Mouse (Mus musculus): Measurements from ENCODE around the gene Piwil4. TPM values are rescaled to one million over a fixed set of nuclear protein-coding genes. Genes with fewer than 3 reads are reported as not detected.
A peak's percentile ranks its signal among the peaks of the same experiment; 100 is the strongest.

Gene Piwil4
- under 1 TPM; 0.21 to 0.45 (median 0.28) TPM for polyA plus RNA-seq (2017; shearing (Covaris generic))

DNA sequence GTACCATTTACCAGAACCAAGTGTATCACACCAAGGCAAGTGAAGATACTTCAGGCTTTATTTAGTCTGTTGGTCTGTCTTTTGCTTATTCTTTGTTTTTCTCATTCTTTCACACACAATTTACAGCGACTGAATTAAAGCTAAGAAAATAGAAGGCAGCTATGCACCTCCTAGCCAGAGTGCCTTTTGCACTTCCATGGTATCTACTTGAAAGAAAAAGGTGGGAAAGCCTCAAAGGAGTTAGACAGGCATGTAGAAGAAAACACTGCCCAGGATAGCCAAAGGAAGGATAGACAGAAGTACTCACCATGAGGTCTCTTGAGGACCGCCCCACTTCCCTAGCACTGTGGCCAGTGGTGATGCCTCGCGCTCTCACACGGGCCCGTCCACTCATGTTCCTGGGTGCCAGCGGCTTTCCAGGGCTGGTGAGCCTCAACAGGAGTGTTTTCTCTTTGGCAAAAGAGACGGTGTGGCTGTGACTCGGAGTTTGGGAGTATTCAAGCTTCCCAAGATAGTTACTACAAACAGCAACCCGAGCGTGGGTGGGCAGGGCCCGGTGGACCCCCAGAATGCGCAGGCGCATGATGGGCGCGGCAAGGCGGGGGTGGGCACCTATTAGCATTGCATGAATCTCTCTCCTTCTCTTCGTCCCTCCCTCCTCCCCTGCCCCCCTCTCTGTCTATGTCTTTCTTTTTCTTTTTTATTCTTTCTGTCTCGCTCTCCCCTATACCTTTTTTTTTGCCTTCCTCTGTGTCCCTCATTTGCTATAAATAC, at the start of gene Piwil4:
Piwil4 (minus strand) TSS at position 583 of the 774 bp plus-strand sequence.
- ATAC-seq = no peak

DNA sequence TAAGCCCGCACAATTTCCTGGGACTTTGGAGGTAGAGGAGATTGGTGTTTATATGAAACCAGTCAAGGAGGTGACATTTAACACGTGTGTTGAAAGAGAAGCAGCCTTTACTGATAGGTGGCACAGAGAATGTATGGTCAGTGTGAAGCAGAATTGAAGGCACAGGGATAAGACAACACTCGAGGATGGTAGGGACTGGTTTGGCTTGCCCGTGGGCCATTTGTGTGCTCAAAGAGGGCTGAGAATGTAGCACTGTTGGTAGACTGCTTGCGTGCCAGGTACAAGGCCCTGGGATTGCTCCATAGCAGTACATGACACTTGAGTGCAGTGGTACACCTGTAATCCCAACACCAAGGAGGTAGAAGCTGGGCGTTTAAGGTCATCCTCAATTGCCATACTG, 46.8 kb upstream of the Piwil4 start:
- no peak for ATAC-seq

DNA sequence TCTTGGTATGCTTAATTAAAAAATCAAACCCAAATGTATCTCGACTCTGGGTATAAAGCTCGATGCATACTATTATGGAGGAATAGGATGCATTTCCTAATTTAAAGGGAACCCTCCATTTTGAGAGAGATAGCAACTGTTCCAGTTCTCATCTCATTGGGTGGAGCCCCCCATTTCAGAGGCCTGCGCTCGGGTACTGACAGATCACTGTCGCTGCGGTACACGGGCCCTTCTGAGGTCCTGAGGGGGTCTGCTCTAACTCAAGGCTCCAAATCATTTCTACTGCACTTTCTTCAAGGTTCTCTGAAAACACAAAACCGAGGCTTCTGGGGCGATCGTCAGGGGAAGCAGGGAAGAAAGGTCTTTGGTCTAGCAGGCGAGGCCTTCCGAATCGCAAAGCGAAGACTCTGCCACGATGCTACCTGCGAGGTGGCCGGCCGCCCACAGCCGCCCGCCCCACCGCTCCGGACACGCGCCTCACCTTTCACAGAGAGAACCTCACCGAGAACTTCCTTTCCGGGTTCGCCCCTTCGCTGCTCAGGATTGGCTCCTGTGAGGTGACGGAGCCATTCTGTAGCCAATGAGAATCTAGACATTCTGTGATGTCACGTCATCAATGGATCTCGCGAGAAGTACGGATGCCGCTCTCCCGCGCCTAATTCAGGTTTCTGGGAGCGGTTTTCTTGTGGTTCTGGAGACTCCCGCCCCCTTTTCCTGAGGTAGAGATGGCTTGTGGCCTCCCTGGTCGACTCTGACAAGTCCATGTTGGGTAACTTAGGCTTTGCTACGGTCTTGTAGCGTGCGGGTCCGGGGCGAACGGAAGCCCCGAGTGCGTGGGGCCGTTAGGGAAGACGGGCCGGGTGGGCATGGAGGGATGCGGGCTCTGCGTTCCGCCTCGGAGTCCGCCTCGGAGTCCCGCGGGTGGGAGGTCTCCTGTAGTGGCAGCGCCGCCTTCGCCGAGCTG, 43.8 kb upstream of the Piwil4 start, which contains the start of the genes Mre11a and Ankrd49:
Mre11a (plus strand) TSS at position 616 of the 964 bp plus-strand sequence.
Ankrd49 (minus strand) TSS at position 818 of the 964 bp plus-strand sequence.
- ATAC-seq = peak; percentile 99

DNA sequence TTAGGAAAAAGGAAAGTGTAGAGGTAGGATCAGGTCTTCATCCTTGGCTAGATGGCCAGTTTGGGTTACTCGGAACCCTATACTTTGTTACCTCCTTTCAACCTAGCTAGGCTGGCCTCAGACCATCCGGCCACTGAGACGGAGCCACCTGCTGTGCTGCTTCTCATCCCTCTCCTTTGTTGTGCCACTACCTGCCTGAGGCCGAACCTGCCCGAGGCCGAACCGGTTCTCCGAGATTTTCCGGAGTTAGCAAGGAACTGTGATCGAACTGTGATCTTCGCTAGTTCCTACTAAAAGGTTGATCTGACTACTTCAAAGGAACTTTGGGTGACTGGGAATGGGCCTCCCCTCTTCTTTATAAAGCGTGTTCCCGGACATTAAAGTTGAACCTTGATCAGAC, 37.8 kb upstream of the Piwil4 start:
- ATAC-seq = no peak

DNA sequence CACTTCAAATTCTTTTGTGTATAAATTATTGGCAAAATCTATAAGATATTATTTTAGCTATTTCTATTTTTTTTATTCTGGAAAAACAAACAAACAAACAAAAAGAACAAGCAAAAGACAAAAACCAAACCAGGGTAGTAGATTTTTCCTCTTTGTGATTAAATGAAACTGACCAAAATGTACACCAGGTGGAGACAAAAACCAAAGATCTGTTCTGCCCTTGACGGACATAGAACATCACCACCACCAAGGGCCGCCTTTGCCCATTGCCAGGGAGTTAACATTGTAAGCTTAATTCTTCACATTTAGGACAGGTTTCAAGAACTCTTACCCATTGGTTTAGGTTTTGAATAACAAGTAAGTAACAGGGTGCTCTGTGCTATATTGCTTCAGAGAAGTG, 33.3 kb upstream of the Piwil4 start:
- no peak for ATAC-seq

DNA sequence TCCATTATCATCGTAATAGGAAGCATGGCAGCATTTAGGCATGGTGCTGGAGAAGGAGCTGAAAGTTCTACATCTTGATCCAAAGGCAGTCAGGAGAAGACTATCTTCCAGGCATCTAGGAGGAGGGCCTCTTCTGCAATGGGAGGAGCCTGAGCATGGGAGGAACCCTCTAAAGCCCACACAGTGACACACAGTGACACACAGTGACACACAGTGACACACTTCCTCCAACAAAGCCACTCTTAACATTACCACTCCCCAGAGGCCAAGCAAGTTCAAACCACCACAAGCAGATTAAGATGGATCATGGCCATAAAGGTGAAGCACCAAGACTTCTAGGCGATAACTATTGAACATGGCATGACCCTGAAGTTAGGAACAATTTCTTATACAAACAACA, 31.5 kb upstream of the Piwil4 start:
- no peak for ATAC-seq

DNA sequence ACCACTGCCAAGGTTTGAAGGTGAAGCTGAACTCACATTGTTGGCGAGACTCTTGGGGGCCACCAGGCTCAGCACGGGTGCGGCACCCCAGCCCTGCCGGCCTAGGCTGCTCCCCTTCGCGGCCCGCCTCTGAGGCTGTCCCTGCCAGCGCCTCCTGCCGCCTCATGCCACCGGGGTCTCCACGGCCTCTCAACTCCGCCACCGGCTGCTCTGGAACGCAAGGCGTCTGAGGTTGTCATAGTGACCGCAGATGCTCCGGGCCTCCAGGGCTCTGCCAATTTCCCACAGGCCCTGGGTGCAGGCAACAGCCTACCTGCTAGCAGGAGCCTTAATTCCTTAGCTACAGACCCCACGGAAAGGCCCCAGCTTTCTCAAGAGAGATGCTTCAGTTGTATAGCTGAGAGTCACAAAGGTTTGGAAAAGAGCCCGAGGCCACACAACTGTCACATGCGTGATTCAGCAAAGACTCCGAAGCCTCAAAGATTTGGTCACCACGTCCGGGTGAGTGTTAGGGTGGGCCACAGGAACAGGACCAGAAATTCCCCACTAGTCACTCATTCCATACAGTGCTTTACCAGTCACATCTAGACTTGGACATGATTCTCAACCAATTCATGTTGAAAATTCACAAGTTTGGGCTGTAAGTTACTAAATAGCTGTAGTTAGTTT, 30.4 kb upstream of the Piwil4 start, which contains the start of gene 1700012B09Rik:
1700012B09Rik (minus strand) TSS at position 228 of the 669 bp plus-strand sequence.
- ATAC-seq = no peak

DNA sequence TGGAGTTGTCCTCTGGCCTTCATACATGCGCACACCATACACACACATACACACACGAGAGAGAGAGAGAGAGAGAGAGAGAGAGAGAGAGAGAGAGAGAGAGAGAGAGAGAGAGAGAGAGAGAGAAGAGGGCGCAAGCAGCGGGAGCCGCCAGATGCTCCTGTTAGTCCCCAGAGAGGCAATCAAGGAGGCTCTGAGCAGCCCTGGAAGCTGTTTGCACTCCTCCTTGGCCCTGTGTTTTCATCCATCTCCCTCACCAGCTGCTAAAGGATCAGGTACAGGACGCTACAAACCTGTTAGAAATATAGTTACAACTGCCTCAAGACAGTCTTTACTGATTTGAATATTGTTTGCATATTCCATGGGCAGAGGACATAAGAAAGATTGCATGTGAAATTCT, 29.3 kb upstream of the Piwil4 start:
- ATAC-seq = no peak

DNA sequence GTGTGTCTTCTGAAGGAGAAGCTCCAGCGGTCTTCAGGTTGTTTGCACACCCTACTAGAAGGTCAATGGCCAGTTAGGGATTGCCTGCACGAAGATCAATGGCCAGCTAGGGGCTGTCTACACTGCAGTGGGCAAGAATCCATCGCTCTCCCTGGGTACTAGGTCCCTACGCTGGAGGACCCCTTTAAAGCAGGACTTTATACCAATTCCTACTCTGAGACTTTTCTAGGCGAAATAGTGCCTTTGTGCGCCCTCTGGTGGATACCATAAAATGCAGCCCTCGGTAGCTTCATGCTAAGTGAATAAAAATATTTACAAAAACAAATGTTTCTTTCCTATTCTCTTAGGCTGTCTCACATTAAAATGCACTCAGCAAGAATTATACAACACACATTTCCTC, 24.2 kb upstream of the Piwil4 start:
- no peak for ATAC-seq

DNA sequence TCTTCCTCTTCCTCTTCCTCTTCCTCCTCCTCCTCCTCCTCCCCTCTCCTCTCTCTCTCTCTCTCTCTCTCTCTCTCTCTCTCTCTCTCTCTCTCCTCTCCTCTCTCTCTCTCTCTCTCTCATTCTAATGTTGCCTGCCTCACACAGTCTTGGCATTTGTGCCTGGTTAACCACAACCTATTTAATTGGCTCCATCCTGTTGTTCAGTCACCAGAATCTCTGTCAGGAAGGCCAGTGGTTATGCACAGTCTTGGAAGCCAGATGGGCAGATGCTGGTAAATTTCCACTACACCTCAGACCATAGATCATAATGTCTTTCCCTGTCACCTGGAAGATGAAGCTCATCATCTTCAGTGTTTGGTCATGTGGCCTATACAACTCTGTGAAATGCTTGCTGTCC, 18.7 kb upstream of the Piwil4 start:
- no peak for ATAC-seq

DNA sequence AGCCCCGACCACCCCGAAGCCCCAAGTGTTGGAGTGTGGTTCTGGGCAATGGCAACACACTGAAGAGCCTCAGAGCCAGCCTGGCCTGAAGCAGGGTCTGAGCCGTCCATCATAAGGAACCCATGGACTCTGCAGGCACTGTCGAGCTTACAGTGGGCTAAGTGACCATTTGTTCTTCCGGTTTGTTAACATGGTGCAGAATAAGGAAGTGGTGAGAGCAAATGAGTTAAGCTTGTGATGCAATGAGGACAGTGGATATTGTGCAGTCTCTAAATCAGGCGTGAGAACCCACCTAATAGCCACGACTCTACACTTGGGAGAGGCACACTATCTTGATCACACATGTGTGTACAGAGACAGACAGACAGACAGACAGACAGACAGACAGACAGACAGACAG, 18.1 kb upstream of the Piwil4 start:
- ATAC-seq = no peak

DNA sequence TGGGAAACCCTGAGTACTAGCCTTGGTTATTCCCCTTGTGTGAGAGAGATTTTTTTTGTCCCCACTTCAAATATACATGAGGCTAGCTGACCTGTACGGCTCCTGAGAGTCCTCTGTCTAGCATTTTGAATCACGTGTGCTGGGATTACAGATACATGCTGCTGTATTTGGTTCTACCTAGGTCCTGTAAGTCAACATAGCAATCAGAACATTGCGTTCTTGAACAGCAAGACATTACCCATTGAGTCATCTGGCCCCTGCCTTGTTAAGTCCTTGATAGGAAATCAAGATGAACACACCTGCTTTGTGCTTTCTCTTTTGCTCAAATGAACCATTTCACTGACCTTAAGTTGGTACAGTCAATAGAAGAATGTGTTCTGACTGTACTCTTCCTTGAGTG, 13.9 kb upstream of the Piwil4 start:
- ATAC-seq = no peak

DNA sequence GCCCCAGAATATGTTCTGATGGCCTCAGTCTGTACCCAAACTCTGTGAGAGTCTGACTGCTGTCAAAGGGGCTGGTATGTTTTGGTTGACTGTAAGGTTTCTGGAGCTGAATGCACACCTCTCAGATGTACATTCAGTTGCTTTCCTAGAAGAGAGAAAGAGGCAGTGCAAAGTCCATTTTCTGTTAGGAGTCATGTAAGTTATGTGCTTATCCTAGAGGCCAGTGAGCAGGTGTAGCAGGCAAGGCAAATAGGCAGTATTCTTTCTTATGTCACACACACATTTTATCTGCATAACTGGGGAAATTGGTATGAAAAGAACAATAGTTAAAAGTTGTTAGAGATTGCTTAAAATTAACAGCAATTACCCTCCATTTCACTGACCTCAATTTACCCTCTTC, 13.4 kb upstream of the Piwil4 start:
- no peak for ATAC-seq

DNA sequence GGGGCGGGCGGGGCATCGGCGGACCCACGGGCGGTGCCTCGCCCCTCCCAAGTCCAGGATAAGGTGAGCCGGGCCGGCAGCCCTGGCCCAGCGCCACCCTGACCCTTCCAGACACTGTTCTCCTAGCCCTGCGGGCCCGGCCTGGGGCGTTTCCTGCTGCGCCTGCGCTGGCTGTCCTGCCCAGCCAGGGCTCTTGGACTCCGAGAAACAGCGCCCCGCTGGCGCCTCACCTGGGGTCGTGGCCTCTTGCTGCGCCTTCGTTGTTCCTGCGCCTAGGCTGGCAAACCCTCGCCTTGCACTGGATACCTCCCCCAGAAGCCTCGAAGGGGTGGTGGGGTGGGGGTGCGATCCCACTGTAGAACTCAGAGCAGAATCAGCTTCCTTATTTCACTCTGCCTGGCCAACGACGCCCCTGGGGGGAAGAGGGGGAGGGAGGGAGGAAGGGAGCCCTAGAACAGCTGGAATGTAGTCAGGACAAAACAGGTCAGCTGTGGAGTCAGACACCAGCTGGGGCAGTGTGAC, 11.5 kb upstream of the Piwil4 start, which contains the start of gene Fut4:
Fut4 (minus strand) TSS at position 393 of the 522 bp plus-strand sequence.
- ATAC-seq = no peak

DNA sequence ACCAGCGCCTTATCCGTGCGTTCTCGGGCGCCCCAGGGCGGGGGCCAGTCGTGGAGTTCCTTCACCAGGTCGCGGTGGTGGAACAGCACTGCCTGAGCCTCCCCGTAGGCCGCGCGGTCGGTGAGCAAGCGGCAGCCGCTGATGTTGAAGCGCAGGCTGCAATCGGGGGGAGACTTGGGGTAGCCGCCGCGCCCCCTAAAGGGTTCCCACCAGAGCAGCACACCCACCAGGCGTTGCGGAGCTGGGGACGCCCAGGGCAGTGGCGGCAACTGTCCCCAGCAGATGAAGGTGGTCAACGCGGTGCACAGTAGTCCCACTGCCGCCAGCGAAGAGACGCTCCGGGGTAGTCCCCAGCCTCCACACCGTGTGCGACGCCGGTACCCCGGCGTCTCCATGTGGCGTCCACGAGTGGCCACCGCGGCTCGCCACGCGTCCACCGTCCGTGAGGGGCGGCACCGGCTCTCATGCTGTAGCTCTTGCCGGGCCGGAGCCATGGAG, 11.0 kb upstream of the Piwil4 start:
- no peak for ATAC-seq

DNA sequence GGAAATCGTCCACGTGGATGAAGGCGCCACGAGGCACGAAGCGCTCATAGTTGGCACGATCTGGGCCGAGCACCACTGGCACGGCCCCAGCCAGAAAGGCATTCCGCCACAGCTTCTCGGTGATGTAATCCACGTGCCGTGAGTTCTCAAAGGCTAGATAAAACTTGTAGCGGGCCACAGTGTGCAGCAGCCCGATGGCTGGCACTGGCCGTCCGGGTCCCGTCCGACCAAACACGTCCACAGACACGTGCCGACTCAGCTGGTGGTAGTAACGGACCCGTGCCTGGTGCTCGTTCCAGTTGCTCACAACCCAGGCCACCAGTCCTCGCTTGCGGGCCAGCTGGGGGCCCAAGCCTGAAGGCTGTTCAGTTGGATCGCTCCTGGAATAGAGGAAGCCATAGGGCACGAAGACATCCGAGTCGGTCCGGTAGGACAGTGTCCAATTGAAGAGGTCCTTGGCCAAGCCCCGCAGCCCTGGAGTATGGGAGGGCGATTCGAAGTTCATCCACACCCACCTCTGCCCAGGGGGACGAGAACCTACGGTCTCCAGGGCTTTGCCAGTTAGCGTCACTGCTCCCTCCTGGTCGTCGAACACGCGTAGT, 10.5 kb upstream of the Piwil4 start:
- ATAC-seq = no peak

DNA sequence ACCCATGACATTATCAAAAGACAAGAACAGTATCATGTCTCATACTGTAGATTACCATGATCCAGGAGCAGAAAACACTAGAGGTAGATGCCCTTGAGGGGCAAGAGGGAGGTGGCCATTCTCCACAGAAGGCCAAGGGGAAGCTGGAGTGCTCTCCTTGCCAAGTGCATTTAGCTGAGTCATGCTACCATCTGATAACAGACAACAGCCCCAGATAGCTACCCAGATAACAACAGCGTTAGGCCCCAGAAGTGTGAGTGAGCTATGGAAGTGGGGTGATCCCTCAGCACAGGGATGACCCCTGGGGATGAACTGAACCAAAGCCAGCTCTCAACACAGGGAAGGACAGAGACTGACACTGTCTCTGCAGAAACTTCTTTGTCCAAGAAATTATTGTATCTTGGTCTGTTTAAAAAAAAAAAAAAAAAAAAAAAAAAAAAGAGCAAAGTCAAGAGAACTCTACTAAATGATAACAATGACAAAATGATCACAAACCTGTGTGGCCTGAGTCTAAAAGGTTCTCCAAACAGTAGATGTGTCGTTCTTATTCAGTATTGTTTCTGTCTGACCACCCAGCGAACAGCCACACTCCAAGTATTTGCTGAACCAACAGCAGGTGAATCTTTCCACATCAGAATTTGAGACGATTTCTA, 909 bp downstream of the Piwil4 start:
- ATAC-seq = no peak

DNA sequence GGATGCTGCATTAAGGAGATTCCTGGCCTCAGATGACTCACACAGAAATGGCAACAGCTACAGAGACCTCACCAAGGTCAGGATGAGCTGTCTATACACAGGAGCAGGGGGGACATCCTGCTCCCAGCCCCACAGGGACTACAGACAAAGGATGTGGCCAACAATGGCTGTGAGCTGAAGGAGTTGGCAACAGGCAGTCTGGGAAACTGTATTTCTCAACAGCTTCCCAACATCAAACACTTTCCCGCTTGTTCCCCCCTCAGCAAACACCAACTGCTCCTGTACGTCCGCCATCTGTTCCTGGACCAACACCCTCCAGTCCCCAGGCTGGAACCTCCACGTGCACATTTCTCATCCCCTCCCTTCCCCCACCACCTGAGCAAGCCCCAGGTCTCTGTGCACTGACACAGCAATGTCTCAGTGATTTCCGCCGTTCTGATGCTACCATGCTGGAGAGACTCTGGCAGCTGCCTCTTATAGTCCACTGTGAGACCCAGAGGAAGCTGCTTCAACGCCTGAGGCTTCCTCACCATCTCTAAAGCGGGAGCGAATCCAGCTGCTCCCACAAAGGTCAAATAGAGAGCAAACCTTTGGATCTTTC, 9.5 kb downstream of the Piwil4 start:
- ATAC-seq = no peak

DNA sequence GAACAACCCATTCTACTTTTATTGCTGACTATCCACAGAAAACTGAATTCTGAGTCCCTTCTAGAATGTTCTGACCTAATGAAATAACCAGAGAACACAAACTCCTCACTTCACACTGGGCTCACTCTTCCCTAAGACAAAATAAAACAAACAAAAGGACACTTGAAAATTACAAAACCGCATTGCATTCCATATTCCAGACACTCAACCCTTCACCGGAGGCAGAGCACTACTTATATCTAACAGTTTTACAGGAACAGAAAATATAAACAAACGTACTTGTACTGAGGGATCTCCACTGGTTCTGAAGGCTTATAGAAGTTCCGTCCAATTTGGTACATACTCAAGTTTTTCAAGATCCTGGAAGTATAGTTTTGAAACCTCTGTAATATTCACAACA, 12.2 kb downstream of the Piwil4 start:
- ATAC-seq = no peak

DNA sequence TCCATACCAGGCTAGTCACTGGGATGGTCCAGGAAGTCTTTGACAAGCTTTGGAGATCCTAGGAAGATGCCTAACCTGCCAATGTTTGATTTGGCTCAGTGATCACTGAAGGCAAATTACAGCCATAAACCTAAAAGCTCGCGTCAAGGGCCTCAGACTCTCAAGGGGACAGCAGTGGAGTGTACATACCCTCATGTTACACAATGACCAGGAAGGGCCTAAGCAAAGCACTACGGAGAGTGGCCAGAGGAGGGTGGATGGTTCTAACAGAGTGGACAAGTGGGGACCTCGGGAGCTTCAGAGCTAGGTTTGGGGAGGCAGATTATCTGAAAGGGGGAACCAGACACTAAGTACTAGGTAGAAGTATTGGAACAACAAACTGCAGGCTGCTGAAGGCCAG, 13.9 kb downstream of the Piwil4 start:
- no peak for ATAC-seq

DNA sequence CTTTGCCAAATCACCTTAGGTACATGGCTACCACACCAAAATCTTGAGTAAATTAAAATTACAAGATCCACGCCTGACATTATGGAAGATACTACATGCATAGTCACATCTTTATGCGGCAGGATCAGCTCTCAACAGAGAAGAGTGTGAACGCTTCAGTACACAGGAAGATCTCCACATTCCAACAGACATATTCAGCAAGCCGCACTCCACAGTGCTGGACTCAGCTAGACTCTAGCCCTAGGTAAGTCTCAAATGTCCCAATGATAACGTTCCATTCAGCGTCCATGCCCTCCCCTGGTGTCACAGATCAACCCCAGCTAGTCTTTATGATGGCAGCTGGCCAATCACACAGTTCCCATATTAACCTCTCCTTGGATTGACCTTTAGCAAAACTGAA, 14.5 kb downstream of the Piwil4 start:
- ATAC-seq = no peak
